In the genomic region with DNA sequence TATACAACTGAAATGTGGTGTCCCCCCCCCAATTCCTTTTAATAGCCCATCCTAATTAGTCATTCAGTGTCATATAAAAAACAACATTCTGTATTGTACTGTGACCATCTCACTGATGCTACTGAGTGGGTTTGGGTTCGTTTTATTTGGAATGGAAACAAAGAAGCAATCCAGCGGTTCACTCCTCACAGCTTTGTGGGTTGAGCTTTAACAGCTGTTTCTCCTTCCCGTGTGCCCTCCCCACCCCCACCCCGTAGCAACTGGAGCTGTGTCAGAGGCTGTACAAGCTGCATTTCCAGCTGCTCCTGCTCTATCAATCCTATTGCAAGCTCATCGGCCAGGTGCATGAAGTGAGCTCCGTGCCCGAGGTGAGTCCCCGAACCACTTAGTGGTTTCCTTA, we compare ENCODE assay signal across 24 mouse cellular contexts. TPM values are rescaled to one million over a fixed set of nuclear protein-coding genes. Genes with fewer than 3 reads are reported as not detected.
DNase-seq lines count a peak whose midpoint lies in the region; ATAC-seq and TF ChIP-seq lines count a peak whose summit lies in the region.
"Had no signal": no experiment of that assay in that cellular context is flagged by ENCODE, and none has a peak within 500 bp of the region (broad histone marks: within the 10 kb centered on the region; RNA-seq: fewer than 3 reads in every experiment).

No protein-coding gene starts in this region.

- no peaks in the 10 kb centered on the region for H3K79me2 ChIP-seq in myocyte (ENCODE audit: control insufficient read depth, insufficient read depth)

- H3K9ac ChIP-seq in lung, embryonic 15.5 days: no peak overlapping the region
- no peak overlapping the region for H3K9ac ChIP-seq in embryonic facial prominence, embryonic 13.5 days
- H3K9ac ChIP-seq: forebrain, embryonic 15.5 days had no signal

- peaks cover 6% of the 10 kb centered on the region for H3K4me1 ChIP-seq in lung, embryonic 15.5 days
- peaks cover 9% of the 10 kb centered on the region; the same call in 1 of the 2 replicates for H3K4me1 ChIP-seq in embryonic facial prominence, embryonic 13.5 days
- H3K4me1 ChIP-seq: forebrain, embryonic 15.5 days had no signal

- DNase-seq in embryo, embryonic 11.5 days (ENCODE audit: low read depth, low spot score): peak; percentile 23
- DNase-seq in embryo, embryonic 9.5 days (ENCODE audit: extremely low spot score): no peak
- DNase-seq in lung, postnatal 14 days: no peak
- no peak for DNase-seq in gastrocnemius, adult 18-20 months (ENCODE audit: low spot score)
- DNase-seq: cerebellum, adult 11-12 months; gastrocnemius, postnatal 10 days; kidney, adult 9 months; midbrain, embryonic 14.5 days; right cerebral cortex, postnatal 4 days; thymus, adult 2 months had no signal

- no peak for TF ChIP-seq POLR2A in myocyte (IDR thresholded peaks at IDR 0.05; ENCODE audit: insufficient read length, low read depth)

- no peaks in the 10 kb centered on the region for H3K36me3 ChIP-seq in lung, embryonic 15.5 days
- peaks cover 3% of the 10 kb centered on the region; the same call in 1 of the 2 replicates for H3K36me3 ChIP-seq in embryonic facial prominence, embryonic 13.5 days
- no peaks in the 10 kb centered on the region for H3K36me3 ChIP-seq in myocyte (ENCODE audit: control insufficient read depth, insufficient read depth)

- no peak overlapping the region for H3ac ChIP-seq in myocyte (ENCODE audit: control insufficient read depth, insufficient read length)

- 41% methylated on average over 8 of the region's 8 CpGs for WGBS in lung, embryonic 15.5 days
- 40% methylated on average over 8 of the region's 8 CpGs for WGBS in embryonic facial prominence, embryonic 13.5 days

- peak; percentile 52; the same call in 1 of the 2 replicates for ATAC-seq in lung, embryonic 15.5 days (ENCODE audit: borderline replicate concordance, extremely low read depth, low FRiP score, low TSS enrichment)
- no peak for ATAC-seq in embryonic facial prominence, embryonic 13.5 days (ENCODE audit: insufficient number of reproducible peaks, insufficient read depth, low FRiP score, low TSS enrichment, low read depth)
- ATAC-seq in megakaryocyte-erythroid progenitor cell, adult 5-6 weeks (replicated peaks; ENCODE audit: low FRiP score, low TSS enrichment, poor library complexity, severe bottlenecking): no peak
- ATAC-seq: forebrain, embryonic 15.5 days; hindbrain, embryonic 16.5 days had no signal

- H3K27ac ChIP-seq in lung, embryonic 15.5 days: no peak overlapping the region
- H3K27ac ChIP-seq in embryonic facial prominence, embryonic 13.5 days: no peak overlapping the region
- H3K27ac ChIP-seq: forebrain, embryonic 15.5 days; macrophage had no signal

- no peaks in the 10 kb centered on the region for H3K9me3 ChIP-seq in lung, embryonic 15.5 days
- no peaks in the 10 kb centered on the region for H3K9me3 ChIP-seq in embryonic facial prominence, embryonic 13.5 days
- H3K9me3 ChIP-seq: forebrain, embryonic 15.5 days had no signal

- no peak overlapping the region for H3K4me3 ChIP-seq in lung, embryonic 15.5 days
- H3K4me3 ChIP-seq in embryonic facial prominence, embryonic 13.5 days: no peak overlapping the region
- no peak overlapping the region for H3K4me3 ChIP-seq in myocyte
- H3K4me3 ChIP-seq: erythroblast, embryonic 14.5 days; forebrain, embryonic 15.5 days had no signal

- no peaks in the 10 kb centered on the region for H3K27me3 ChIP-seq in lung, embryonic 15.5 days
- H3K27me3 ChIP-seq in embryonic facial prominence, embryonic 13.5 days: no peaks in the 10 kb centered on the region
- H3K27me3 ChIP-seq in myocyte (ENCODE audit: control insufficient read depth, insufficient read depth, insufficient read length): no peaks in the 10 kb centered on the region
- H3K27me3 ChIP-seq: forebrain, embryonic 15.5 days had no signal

- no peak overlapping the region for H3K4me2 ChIP-seq in lung, embryonic 15.5 days
- 0 out of 2 replicates have a peak overlapping the region, but pooled peaks have one; percentile 11 for H3K4me2 ChIP-seq in embryonic facial prominence, embryonic 13.5 days
- peak overlapping the region; percentile 45 for H3K4me2 ChIP-seq in myocyte (ENCODE audit: low read depth)
- H3K4me2 ChIP-seq: forebrain, embryonic 15.5 days; heart, embryonic 11.5 days; liver, embryonic 11.5 days had no signal

TF ChIP-seq in myocyte, 11 proteins besides CTCF, POLR2A, EP300 and RAD21:
- peak in 1 of 3 experiments; percentile 44 for TF ChIP-seq MYOG (IDR thresholded peaks at IDR 0.05; ENCODE audit: control insufficient read depth in 1 of 3, insufficient read depth in 1 of 3, insufficient read length in 2 of 3, low read depth in 2 of 3)
- TF ChIP-seq MYOD1 (IDR thresholded peaks at IDR 0.05; ENCODE audit: control insufficient read depth in 1 of 3, insufficient read length in 2 of 3, low read depth in 2 of 3): peak in 2 of 3 experiments; percentile 65 to 86
- TF ChIP-seq TCF12 (IDR thresholded peaks at IDR 0.05; ENCODE audit: insufficient read depth, poor library complexity, severe bottlenecking): no peak
- TF ChIP-seq REST (IDR thresholded peaks at IDR 0.05; ENCODE audit: insufficient read depth, insufficient read length): no peak
- no peak for TF ChIP-seq CEBPB (IDR thresholded peaks at IDR 0.05; ENCODE audit: insufficient read depth, poor library complexity, severe bottlenecking)

RNA-seq across cellular contexts. Expression of a gene that starts 27.1 kb away (rescaled TPM):
- not detected in 2 replicates for polyA plus RNA-seq in lung, embryonic 15.5 days (2015; fragmentation: Nextera tagmentation; extraction: Ambion mirVana)
- not detected in 2 replicates for polyA plus RNA-seq in embryonic facial prominence, embryonic 13.5 days (2015; fragmentation: Nextera tagmentation; extraction: Ambion mirVana)
- polyA plus RNA-seq in myocyte (2012; fragmentation: generic; extraction: Trizol): not detected
- total RNA-seq in megakaryocyte-erythroid progenitor cell, adult 5-6 weeks (2014; fragmentation: Nextera tagmentation): not detected in 2 replicates
- total RNA-seq in megakaryocyte-erythroid progenitor cell, adult 5-6 weeks (2017): not detected in 2 replicates
- total RNA-seq in gastrocnemius, adult 18-20 months (2021): not detected
- total RNA-seq: adrenal gland, adult 18-20 months; gastrocnemius, postnatal 10 days; heart, postnatal 25 days had no signal
- polyA plus RNA-seq: brain, embryonic 14.5 days; erythroblast, embryonic 14.5 days; forebrain, embryonic 15.5 days; heart, embryonic 11.5 days; hindbrain, embryonic 16.5 days; liver, embryonic 11.5 days; macrophage; midbrain, embryonic 14.5 days; neural tube, embryonic 11.5 days; thymus, adult 2 months had no signal

RNA-seq across cellular contexts. Expression of a gene that starts 31.6 kb away (rescaled TPM):
- polyA plus RNA-seq in lung, embryonic 15.5 days (2015; fragmentation: Nextera tagmentation; extraction: Ambion mirVana): 23.8 and 29.2 TPM in 2 replicates
- 23.2 and 29.3 TPM in 2 replicates for polyA plus RNA-seq in embryonic facial prominence, embryonic 13.5 days (2015; fragmentation: Nextera tagmentation; extraction: Ambion mirVana)
- polyA plus RNA-seq in myocyte (2012; fragmentation: generic; extraction: Trizol): 2.1 TPM
- total RNA-seq in megakaryocyte-erythroid progenitor cell, adult 5-6 weeks (2014; fragmentation: Nextera tagmentation): 55.6 and 86.4 TPM in 2 replicates
- 28.6 and 62.9 TPM in 2 replicates for total RNA-seq in megakaryocyte-erythroid progenitor cell, adult 5-6 weeks (2017)
- total RNA-seq in gastrocnemius, adult 18-20 months (2021): 1 to 10 TPM; 1.1 to 1.4 TPM
